Mouse (Mus musculus) megakaryocyte, embryonic 14.5 days (primary cell): Measurements from ENCODE around the gene Phxr2.

ENCODE experiments used
- FLI1 ChIP-seq: IDR thresholded peaks from 2 replicates; pipeline ENCODE4 v1.6.1; 2012; ENCODE audit warnings: low read length, inconsistent platforms, mixed read lengths
- GATA1 ChIP-seq: IDR thresholded peaks from 3 replicates; pipeline ENCODE4 v1.6.1; 2012; ENCODE audit warnings: mixed read lengths, low read length, inconsistent platforms, borderline replicate concordance

GRCm38 (mm10) chr10:99107964-99108363, 18.2 kb downstream of the Phxr2 start, which contains the start of gene Galnt4:
- TF ChIP-seq GATA1 (no peak), FLI1 (no peak)
